Mouse (Mus musculus) thymus, postnatal 4 days (tissue): Measurements from ENCODE around the gene Hist2h4.

ENCODE experiments used
- DNase-seq: peaks from one replicate; pipeline ENCODE4 v3.0.0; 2021

The Hist2h4 gene

GRCm38 (mm10) chr3:96245003-96245886 lies 17.9 kb downstream of the Hist2h4 start, which contains the start of gene Hist2h2aa1:
TSS of gene Hist2h2aa1 (plus strand) at chr3:96245497.
- DNase-seq: peak; percentile 86

- no peak for DNase-seq
Observed at GRCm38 (mm10) chr3:96243921-96244572, 19.1 kb downstream of the Hist2h4 start.

- no peak for DNase-seq
Observed at GRCm38 (mm10) chr3:96240799-96241197, 22.3 kb downstream of the Hist2h4 start.

GRCm38 (mm10) chr3:96239949-96240798 lies 22.9 kb downstream of the Hist2h4 start, which contains the start of gene Hist2h2aa2:
TSS of gene Hist2h2aa2 (minus strand) at chr3:96240276.
- peak; percentile 92 for DNase-seq

- peak; percentile 51 for DNase-seq
Observed at GRCm38 (mm10) chr3:96238954-96239793, 23.9 kb downstream of the Hist2h4 start, which contains the start of gene Hist2h3c2. TSS of gene Hist2h3c2 (minus strand) at chr3:96239127.

GRCm38 (mm10) chr3:96237904-96238511 lies 25.1 kb downstream of the Hist2h4 start:
- no peak for DNase-seq

GRCm38 (mm10) chr3:96237335-96237903 lies 25.7 kb downstream of the Hist2h4 start:
- DNase-seq: no peak

GRCm38 (mm10) chr3:96236834-96237334 lies 26.2 kb downstream of the Hist2h4 start:
- no peak for DNase-seq

GRCm38 (mm10) chr3:96235836-96236235 lies 27.3 kb downstream of the Hist2h4 start:
- no peak for DNase-seq

GRCm38 (mm10) chr3:96234914-96235313 lies 28.2 kb downstream of the Hist2h4 start:
- DNase-seq: no peak

GRCm38 (mm10) chr3:96231758-96232120 lies 31.4 kb downstream of the Hist2h4 start:
- DNase-seq: no peak

- DNase-seq: no peak
Observed at GRCm38 (mm10) chr3:96230910-96231757, 32.0 kb downstream of the Hist2h4 start.

- DNase-seq: no peak
Observed at GRCm38 (mm10) chr3:96230404-96230803, 32.7 kb downstream of the Hist2h4 start.

- DNase-seq: no peak
Observed at GRCm38 (mm10) chr3:96228828-96229227, 34.3 kb downstream of the Hist2h4 start.

- DNase-seq: no peak
Observed at GRCm38 (mm10) chr3:96226695-96227648, 36.1 kb downstream of the Hist2h4 start.

GRCm38 (mm10) chr3:96225421-96225820 lies 37.7 kb downstream of the Hist2h4 start:
- no peak for DNase-seq

GRCm38 (mm10) chr3:96222774-96223173 lies 40.3 kb downstream of the Hist2h4 start:
- no peak for DNase-seq

- DNase-seq: peak; percentile 53
Observed at GRCm38 (mm10) chr3:96221640-96222038, 41.5 kb downstream of the Hist2h4 start.
